Mouse (Mus musculus): ENCODE results near the gene Mmp8.

DNA sequence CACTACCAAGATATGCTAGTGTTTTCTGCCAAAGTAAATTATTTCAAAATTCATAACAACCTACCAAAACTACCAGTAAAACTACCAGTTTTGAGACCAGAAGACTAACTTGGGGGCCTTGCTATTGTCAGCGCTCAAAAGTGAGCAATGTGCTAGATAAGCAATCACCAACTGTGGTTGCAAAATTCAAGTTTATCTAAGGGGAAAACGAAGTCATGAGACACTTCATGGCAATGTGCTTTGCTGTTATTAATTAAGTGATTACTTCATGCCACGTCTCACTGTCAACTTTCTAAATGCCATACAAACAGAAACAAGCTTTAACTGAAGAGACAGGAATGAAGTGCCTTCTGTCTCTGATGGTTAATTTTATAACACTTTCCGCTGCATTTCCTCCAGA, 12.9 kb downstream of the Mmp8 start, which contains the start of gene Mmp27:
- TF ChIP-seq CTCF (conservative IDR thresholded peaks at IDR 0.05; ENCODE audit: insufficient read depth, insufficient read length, low read depth, low read length) (no peak), POLR2A (IDR thresholded peaks at IDR 0.05; ENCODE audit: low read depth, low read length) (no peak)
